Mouse (Mus musculus): Measurements from ENCODE around the gene Rnase4. TPM values are rescaled to one million over a fixed set of nuclear protein-coding genes. Genes with fewer than 3 reads are reported as not detected.

Rnase4 gene
- total and polyA plus RNA-seq, 2 experiments from 2014 or later, result 29.1 to 53.3 TPM

- Histone ChIP-seq H3K27ac (ENCODE audit: low read depth) (no peak overlapping the region), H3K36me3 (replicated peaks; ENCODE audit: control insufficient read depth, insufficient read depth, low read length) (no peaks in the 10 kb centered on the region), H3K9me3 (replicated peaks; ENCODE audit: control insufficient read depth, low read length) (no peaks in the 10 kb centered on the region), H3K9ac (replicated peaks; ENCODE audit: low read depth, low read length) (no peak overlapping the region), H3K4me1 (ENCODE audit: control insufficient read depth, insufficient read depth) (peaks cover 13% of the 10 kb centered on the region), H3K27me3 (ENCODE audit: control insufficient read depth, insufficient read depth, low read length) (no peaks in the 10 kb centered on the region), H3K4me2 (ENCODE audit: low read depth, low read length) (no peak overlapping the region), H3K4me3 (ENCODE audit: low read depth, low read length) (no peak overlapping the region)
- ATAC-seq (ENCODE audit: insufficient read depth, low read depth), result no peak
- no peak for TF ChIP-seq CTCF (IDR thresholded peaks at IDR 0.05; ENCODE audit: low read depth)
- TF ChIP-seq EP300 (IDR thresholded peaks at IDR 0.05; ENCODE audit: low read depth), result no peak
- 43% methylated on average over 3 of the region's 3 CpGs for WGBS
- DNase-seq (ENCODE audit: low spot score), result no peak
These were observed 57.1 kb downstream of the Rnase4 start for GRCm38 (mm10) chr14:51148006-51148405.

GRCm38 (mm10) chr14:51149164-51149563 lies 58.3 kb downstream of the Rnase4 start:
- peaks cover 7% of the 10 kb centered on the region; the same call in 1 of the 2 replicates for H3K4me1 ChIP-seq (ENCODE audit: control insufficient read depth, insufficient read depth)

GRCm38 (mm10) chr14:51150206-51150831 lies 59.4 kb downstream of the Rnase4 start:
- Histone ChIP-seq H3K27me3 (ENCODE audit: control insufficient read depth, insufficient read depth, low read length) (no peaks in the 10 kb centered on the region), H3K9ac (replicated peaks; ENCODE audit: low read depth, low read length) (no peak overlapping the region), H3K27ac (ENCODE audit: low read depth) (no peak overlapping the region), H3K4me2 (ENCODE audit: low read depth, low read length) (no peak overlapping the region), H3K4me3 (ENCODE audit: low read depth, low read length) (no peak overlapping the region), H3K36me3 (replicated peaks; ENCODE audit: control insufficient read depth, insufficient read depth, low read length) (no peaks in the 10 kb centered on the region), H3K4me1 (ENCODE audit: control insufficient read depth, insufficient read depth) (peaks cover 7% of the 10 kb centered on the region; the same call in 1 of the 2 replicates), H3K9me3 (replicated peaks; ENCODE audit: control insufficient read depth, low read length) (no peaks in the 10 kb centered on the region)
- DNase-seq (ENCODE audit: low spot score), result no peak
- ATAC-seq (ENCODE audit: insufficient read depth, low read depth), result no peak
- WGBS, result 72% methylated on average over 3 of the region's 3 CpGs
- no peak for TF ChIP-seq CTCF (IDR thresholded peaks at IDR 0.05; ENCODE audit: low read depth)
- TF ChIP-seq EP300 (IDR thresholded peaks at IDR 0.05; ENCODE audit: low read depth), result no peak

More at GRCm38 (mm10) chr14:51149164-51149563, 58.3 kb downstream of the Rnase4 start:
- Histone ChIP-seq H3K9ac (replicated peaks; ENCODE audit: low read depth, low read length) (no peak overlapping the region), H3K9me3 (replicated peaks; ENCODE audit: control insufficient read depth, low read length) (no peaks in the 10 kb centered on the region), H3K4me2 (ENCODE audit: low read depth, low read length) (no peak overlapping the region), H3K36me3 (replicated peaks; ENCODE audit: control insufficient read depth, insufficient read depth, low read length) (no peaks in the 10 kb centered on the region), H3K27ac (ENCODE audit: low read depth) (no peak overlapping the region), H3K27me3 (ENCODE audit: control insufficient read depth, insufficient read depth, low read length) (no peaks in the 10 kb centered on the region), H3K4me3 (ENCODE audit: low read depth, low read length) (no peak overlapping the region)
- no peak for DNase-seq (ENCODE audit: low spot score)
- ATAC-seq (ENCODE audit: insufficient read depth, low read depth), result no peak
- WGBS, result 74% methylated on average over 5 of the region's 5 CpGs
- no peak for TF ChIP-seq CTCF (IDR thresholded peaks at IDR 0.05; ENCODE audit: low read depth)
- no peak for TF ChIP-seq EP300 (IDR thresholded peaks at IDR 0.05; ENCODE audit: low read depth)

- H3K4me3 ChIP-seq (ENCODE audit: low read depth, low read length), result no peak overlapping the region
- no peak overlapping the region for H3K4me2 ChIP-seq (ENCODE audit: low read depth, low read length)
- H3K9ac ChIP-seq (replicated peaks; ENCODE audit: low read depth, low read length), result no peak overlapping the region
- 37% methylated on average over 5 of the region's 5 CpGs for WGBS
- no peaks in the 10 kb centered on the region for H3K36me3 ChIP-seq (replicated peaks; ENCODE audit: control insufficient read depth, insufficient read depth, low read length)
- no peaks in the 10 kb centered on the region for H3K9me3 ChIP-seq (replicated peaks; ENCODE audit: control insufficient read depth, low read length)
- no peaks in the 10 kb centered on the region for H3K27me3 ChIP-seq (ENCODE audit: control insufficient read depth, insufficient read depth, low read length)
- DNase-seq (ENCODE audit: low spot score) (no peak), ATAC-seq (ENCODE audit: insufficient read depth, low read depth) (no peak)
- no peak overlapping the region for H3K27ac ChIP-seq (ENCODE audit: low read depth)
- no peaks in the 10 kb centered on the region for H3K4me1 ChIP-seq (ENCODE audit: control insufficient read depth, insufficient read depth)
- TF ChIP-seq CTCF (IDR thresholded peaks at IDR 0.05; ENCODE audit: low read depth) (no peak), EP300 (IDR thresholded peaks at IDR 0.05; ENCODE audit: low read depth) (no peak)
These were observed 61.5 kb downstream of the Rnase4 start for GRCm38 (mm10) chr14:51152249-51152870.

Other genes with a start within 250 kb of the Rnase4 start
- 10.8 and 29.3 TPM in 2 replicates for gene Tep1, start 220.5 kb upstream of the Rnase4 start, total RNA-seq (2014; rRNA removed; ENCODE audit: low replicate concordance)
- 4.7 and 6.1 TPM in 2 replicates for gene Tep1, start 220.5 kb upstream of the Rnase4 start, polyA plus RNA-seq (2015; fragmentation: Nextera tagmentation; extraction: Ambion mirVana)
- not detected in 2 replicates for gene Klhl33, start 193.6 kb upstream of the Rnase4 start, total RNA-seq (2014; rRNA removed; ENCODE audit: low replicate concordance)
- gene Klhl33, start 193.6 kb upstream of the Rnase4 start, polyA plus RNA-seq (2015; fragmentation: Nextera tagmentation; extraction: Ambion mirVana), result 0.85 and 1.4 TPM in 2 replicates
- 81.8 and 106 TPM in 2 replicates for gene Osgep, start 166.2 kb upstream of the Rnase4 start, total RNA-seq (2014; rRNA removed; ENCODE audit: low replicate concordance)
- gene Osgep, start 166.2 kb upstream of the Rnase4 start, polyA plus RNA-seq (2015; fragmentation: Nextera tagmentation; extraction: Ambion mirVana), result 93.3 and 96.6 TPM in 2 replicates
- gene Apex1, start 166.1 kb upstream of the Rnase4 start, total RNA-seq (2014; rRNA removed; ENCODE audit: low replicate concordance), result 44.3 and 52.7 TPM in 2 replicates
- 70.3 and 77.2 TPM in 2 replicates for gene Apex1, start 166.1 kb upstream of the Rnase4 start, polyA plus RNA-seq (2015; fragmentation: Nextera tagmentation; extraction: Ambion mirVana)
- 16.6 and 39.0 TPM in 2 replicates for gene Pip4p1, start 160.2 kb upstream of the Rnase4 start, total RNA-seq (2014; rRNA removed; ENCODE audit: low replicate concordance)
- 20.4 and 24.8 TPM in 2 replicates for gene Pip4p1, start 160.2 kb upstream of the Rnase4 start, polyA plus RNA-seq (2015; fragmentation: Nextera tagmentation; extraction: Ambion mirVana)
- 15.7 and 22.3 TPM in 2 replicates for gene Pnp, start 160.0 kb upstream of the Rnase4 start, total RNA-seq (2014; rRNA removed; ENCODE audit: low replicate concordance)
- 20.5 and 22.2 TPM in 2 replicates for gene Pnp, start 160.0 kb upstream of the Rnase4 start, polyA plus RNA-seq (2015; fragmentation: Nextera tagmentation; extraction: Ambion mirVana)
- 17.5 TPM in 1 of 2 replicates, not detected in the other for gene Gm49342, start 146.6 kb upstream of the Rnase4 start, total RNA-seq (2014; rRNA removed; ENCODE audit: low replicate concordance)
- not detected in 2 replicates for gene Gm49342, start 146.6 kb upstream of the Rnase4 start, polyA plus RNA-seq (2015; fragmentation: Nextera tagmentation; extraction: Ambion mirVana)
- 0.46 TPM in 1 of 2 replicates, not detected in the other for gene Pnp2, start 135.1 kb upstream of the Rnase4 start, total RNA-seq (2014; rRNA removed; ENCODE audit: low replicate concordance)
- gene Pnp2, start 135.1 kb upstream of the Rnase4 start, polyA plus RNA-seq (2015; fragmentation: Nextera tagmentation; extraction: Ambion mirVana), result 0.27 TPM in 2 replicates
- gene Rnase10, start 83.3 kb upstream of the Rnase4 start, total RNA-seq (2014; rRNA removed; ENCODE audit: low replicate concordance), result not detected in 2 replicates
- gene Rnase10, start 83.3 kb upstream of the Rnase4 start, polyA plus RNA-seq (2015; fragmentation: Nextera tagmentation; extraction: Ambion mirVana), result 0.32 and 0.38 TPM in 2 replicates
- gene Rnase9, start 49.2 kb upstream of the Rnase4 start, total RNA-seq (2014; rRNA removed; ENCODE audit: low replicate concordance), result not detected in 2 replicates
- gene Rnase9, start 49.2 kb upstream of the Rnase4 start, polyA plus RNA-seq (2015; fragmentation: Nextera tagmentation; extraction: Ambion mirVana), result not detected in 2 replicates
- gene Rnase11, start 40.9 kb upstream of the Rnase4 start, total RNA-seq (2014; rRNA removed; ENCODE audit: low replicate concordance), result not detected in 2 replicates
- not detected in 2 replicates for gene Rnase11, start 40.9 kb upstream of the Rnase4 start, polyA plus RNA-seq (2015; fragmentation: Nextera tagmentation; extraction: Ambion mirVana)
- not detected in 2 replicates for gene Rnase12, start 33.4 kb upstream of the Rnase4 start, total RNA-seq (2014; rRNA removed; ENCODE audit: low replicate concordance)
- 0.40 TPM in 1 of 2 replicates, not detected in the other for gene Rnase12, start 33.4 kb upstream of the Rnase4 start, polyA plus RNA-seq (2015; fragmentation: Nextera tagmentation; extraction: Ambion mirVana)
- gene Olfr750, start 16.6 kb upstream of the Rnase4 start, total RNA-seq (2014; rRNA removed; ENCODE audit: low replicate concordance), result not detected in 2 replicates
- not detected in 2 replicates for gene Olfr750, start 16.6 kb upstream of the Rnase4 start, polyA plus RNA-seq (2015; fragmentation: Nextera tagmentation; extraction: Ambion mirVana)
- gene Ang, start 73 bp downstream of the Rnase4 start, total RNA-seq (2014; rRNA removed; ENCODE audit: low replicate concordance), result 9.3 TPM in 1 of 2 replicates, not detected in the other
- 2.6 and 2.9 TPM in 2 replicates for gene Ang, start 73 bp downstream of the Rnase4 start, polyA plus RNA-seq (2015; fragmentation: Nextera tagmentation; extraction: Ambion mirVana)
- gene Eddm3b, start 23.3 kb downstream of the Rnase4 start, total RNA-seq (2014; rRNA removed; ENCODE audit: low replicate concordance), result not detected in 2 replicates
- not detected in 2 replicates for gene Eddm3b, start 23.3 kb downstream of the Rnase4 start, polyA plus RNA-seq (2015; fragmentation: Nextera tagmentation; extraction: Ambion mirVana)
- not detected in 2 replicates for gene Rnase6, start 32.8 kb downstream of the Rnase4 start, total RNA-seq (2014; rRNA removed; ENCODE audit: low replicate concordance)
- 0.63 and 0.81 TPM in 2 replicates for gene Rnase6, start 32.8 kb downstream of the Rnase4 start, polyA plus RNA-seq (2015; fragmentation: Nextera tagmentation; extraction: Ambion mirVana)
- gene Rnase1, start 55.7 kb downstream of the Rnase4 start, total RNA-seq (2014; rRNA removed; ENCODE audit: low replicate concordance), result not detected in 2 replicates
- 0.23 and 0.67 TPM in 2 replicates for gene Rnase1, start 55.7 kb downstream of the Rnase4 start, polyA plus RNA-seq (2015; fragmentation: Nextera tagmentation; extraction: Ambion mirVana)
- not detected in 2 replicates for gene Rnase2b, start 71.2 kb downstream of the Rnase4 start, total RNA-seq (2014; rRNA removed; ENCODE audit: low replicate concordance)
- not detected in 2 replicates for gene Rnase2b, start 71.2 kb downstream of the Rnase4 start, polyA plus RNA-seq (2015; fragmentation: Nextera tagmentation; extraction: Ambion mirVana)
- not detected in 2 replicates for gene Ang2, start 108.1 kb downstream of the Rnase4 start, total RNA-seq (2014; rRNA removed; ENCODE audit: low replicate concordance)
- gene Ang2, start 108.1 kb downstream of the Rnase4 start, polyA plus RNA-seq (2015; fragmentation: Nextera tagmentation; extraction: Ambion mirVana), result not detected in 2 replicates
- gene Ear14, start 112.3 kb downstream of the Rnase4 start, total RNA-seq (2014; rRNA removed; ENCODE audit: low replicate concordance), result not detected in 2 replicates
- not detected in 2 replicates for gene Ear14, start 112.3 kb downstream of the Rnase4 start, polyA plus RNA-seq (2015; fragmentation: Nextera tagmentation; extraction: Ambion mirVana)
- gene Rnase2a, start 165.0 kb downstream of the Rnase4 start, total RNA-seq (2014; rRNA removed; ENCODE audit: low replicate concordance), result not detected in 2 replicates
- not detected in 2 replicates for gene Rnase2a, start 165.0 kb downstream of the Rnase4 start, polyA plus RNA-seq (2015; fragmentation: Nextera tagmentation; extraction: Ambion mirVana)